19 mouse cellular contexts compared by ENCODE assay signal in the genomic region with DNA sequence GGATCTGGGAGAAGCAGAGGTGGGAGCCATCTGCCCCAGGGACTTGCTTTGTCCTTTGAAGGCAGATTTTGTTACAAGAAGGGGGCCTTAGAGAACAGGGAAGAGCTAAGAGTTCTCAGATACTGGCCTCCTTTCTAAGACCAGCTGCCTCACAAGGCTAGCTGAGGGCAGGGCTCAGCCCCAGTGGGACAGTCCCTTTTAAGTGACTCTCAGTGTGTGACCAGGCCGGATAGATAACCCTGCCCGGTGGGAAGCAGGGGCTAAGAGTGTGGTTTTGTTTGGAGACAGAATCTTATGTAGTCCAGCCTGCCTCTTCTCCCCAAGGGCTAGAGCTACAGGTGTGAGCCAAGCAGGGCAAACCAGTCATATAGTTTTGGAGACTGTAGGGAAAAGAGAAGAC. TPM values are rescaled to one million over a fixed set of nuclear protein-coding genes. Genes with fewer than 3 reads are reported as not detected.
A peak's percentile ranks its signal among the peaks of the same experiment; 100 is the strongest.
DNase-seq lines count a peak whose midpoint lies in the region; ATAC-seq and TF ChIP-seq lines count a peak whose summit lies in the region.
"Had no signal": no experiment of that assay in that cellular context is flagged by ENCODE, and none has a peak within 500 bp of the region (broad histone marks: within the 10 kb centered on the region; RNA-seq: fewer than 3 reads in every experiment).

No protein-coding gene starts in this region.

- no peak overlapping the region for H3K4me3 ChIP-seq in intestine, embryonic 14.5 days (ENCODE audit: low read depth, low read length)
- no peak overlapping the region for H3K4me3 ChIP-seq in intestine, postnatal 0 days (ENCODE audit: low read depth, low read length)
- no peak overlapping the region for H3K4me3 ChIP-seq in lung, embryonic 16.5 days (ENCODE audit: low read length)
- no peak overlapping the region for H3K4me3 ChIP-seq in stomach, postnatal 0 days (ENCODE audit: low read depth, low read length)
- H3K4me3 ChIP-seq: layer of hippocampus, adult 2 months; liver, embryonic 13.5 days had no signal

- peak; percentile 49 for DNase-seq in cerebellum, adult 9-10 months
- no peak for DNase-seq in cerebellum, postnatal 14 days
- no peak for DNase-seq in intestine, embryonic 14.5 days (ENCODE audit: low spot score)
- no peak for DNase-seq in lung, postnatal 14 days
- peak; percentile 30 for DNase-seq in stomach, postnatal 0 days (ENCODE audit: low spot score)
- no peak for DNase-seq in ovary, postnatal 36 days (ENCODE audit: low spot score)
- DNase-seq: cerebellum, adult 8-10 months; gastrocnemius, postnatal 36 days; liver, embryonic 13.5 days; thymus, postnatal 4 days had no signal

- H3K36me3 ChIP-seq in intestine, embryonic 14.5 days (ENCODE audit: control insufficient read depth, insufficient read depth, low read length) = no peaks in the 10 kb centered on the region
- no peaks in the 10 kb centered on the region for H3K36me3 ChIP-seq in intestine, postnatal 0 days (ENCODE audit: control insufficient read depth, insufficient read depth)
- H3K36me3 ChIP-seq in lung, embryonic 16.5 days (ENCODE audit: control insufficient read depth, insufficient read depth, low read length) = no peaks in the 10 kb centered on the region
- no peaks in the 10 kb centered on the region for H3K36me3 ChIP-seq in stomach, postnatal 0 days (ENCODE audit: control insufficient read depth, insufficient read depth, low read length)
- H3K36me3 ChIP-seq: liver, embryonic 13.5 days; neural tube, embryonic 13.5 days had no signal

- TF ChIP-seq EP300 in stomach, postnatal 0 days (optimal IDR thresholded peaks at IDR 0.05) = no peak

- H3K9me3 ChIP-seq in intestine, embryonic 14.5 days (ENCODE audit: control insufficient read depth, low read length) = no peaks in the 10 kb centered on the region
- H3K9me3 ChIP-seq in intestine, postnatal 0 days (ENCODE audit: control insufficient read depth) = no peaks in the 10 kb centered on the region
- H3K9me3 ChIP-seq in lung, embryonic 16.5 days (ENCODE audit: control insufficient read depth, low read length) = no peaks in the 10 kb centered on the region
- H3K9me3 ChIP-seq in stomach, postnatal 0 days (ENCODE audit: control insufficient read depth, low read length) = no peaks in the 10 kb centered on the region
- H3K9me3 ChIP-seq: liver, embryonic 13.5 days; neural tube, embryonic 13.5 days had no signal

- H3K27me3 ChIP-seq in intestine, embryonic 14.5 days (replicated peaks; ENCODE audit: control insufficient read depth, insufficient read depth, low read length) = no peaks in the 10 kb centered on the region
- H3K27me3 ChIP-seq in intestine, postnatal 0 days (replicated peaks; ENCODE audit: control insufficient read depth, insufficient read depth, low read length) = peaks cover 36% of the 10 kb centered on the region
- no peaks in the 10 kb centered on the region for H3K27me3 ChIP-seq in lung, embryonic 16.5 days (ENCODE audit: control insufficient read depth, insufficient read depth, low read depth, low read length)
- no peaks in the 10 kb centered on the region for H3K27me3 ChIP-seq in stomach, postnatal 0 days (ENCODE audit: control insufficient read depth, insufficient read depth, low read length)

- peaks cover 17% of the 10 kb centered on the region for H3K4me1 ChIP-seq in intestine, embryonic 14.5 days (replicated peaks; ENCODE audit: control insufficient read depth, insufficient read depth, low read length)
- no peaks in the 10 kb centered on the region for H3K4me1 ChIP-seq in intestine, postnatal 0 days (replicated peaks; ENCODE audit: control insufficient read depth, insufficient read depth, low read length)
- peaks cover 21% of the 10 kb centered on the region; the same call in 1 of the 2 replicates for H3K4me1 ChIP-seq in lung, embryonic 16.5 days (replicated peaks; ENCODE audit: control insufficient read depth, insufficient read depth, low read length)
- H3K4me1 ChIP-seq in stomach, postnatal 0 days (replicated peaks; ENCODE audit: control insufficient read depth, insufficient read depth) = peaks cover 3% of the 10 kb centered on the region; the same call in 1 of the 2 replicates

- H3K9ac ChIP-seq in intestine, embryonic 14.5 days (ENCODE audit: low read length) = no peak overlapping the region
- no peak overlapping the region for H3K9ac ChIP-seq in intestine, postnatal 0 days (ENCODE audit: low read depth, low read length)
- no peak overlapping the region for H3K9ac ChIP-seq in lung, embryonic 16.5 days (ENCODE audit: low read length)
- H3K9ac ChIP-seq in stomach, postnatal 0 days (ENCODE audit: low read length) = no peak overlapping the region
- H3K9ac ChIP-seq: liver, embryonic 13.5 days; neural tube, embryonic 13.5 days had no signal

- H3K27ac ChIP-seq in intestine, embryonic 14.5 days (ENCODE audit: low read depth) = peak overlapping the region; percentile 88; the same call in 1 of the 2 replicates
- no peak overlapping the region for H3K27ac ChIP-seq in intestine, postnatal 0 days (ENCODE audit: low read depth, low read length)
- peak overlapping the region; percentile 90 for H3K27ac ChIP-seq in lung, embryonic 16.5 days (ENCODE audit: low read length)
- peak overlapping the region; percentile 35; the same call in 1 of the 2 replicates for H3K27ac ChIP-seq in stomach, postnatal 0 days (replicated peaks)
- H3K27ac ChIP-seq: layer of hippocampus, adult 2 months; macrophage; neural tube, embryonic 13.5 days had no signal

- no peak overlapping the region for H3K4me2 ChIP-seq in intestine, embryonic 14.5 days (ENCODE audit: low read length)
- no peak overlapping the region for H3K4me2 ChIP-seq in intestine, postnatal 0 days (replicated peaks; ENCODE audit: low read depth)
- H3K4me2 ChIP-seq in lung, embryonic 16.5 days (ENCODE audit: low read depth, low read length) = no peak overlapping the region
- no peak overlapping the region for H3K4me2 ChIP-seq in stomach, postnatal 0 days (replicated peaks; ENCODE audit: low read depth)

- WGBS in intestine, embryonic 14.5 days = 15% methylated on average over 2 of the region's 2 CpGs
- 29% methylated on average over 2 of the region's 2 CpGs for WGBS in intestine, postnatal 0 days
- 20% methylated on average over 2 of the region's 2 CpGs for WGBS in lung, embryonic 16.5 days
- WGBS in stomach, postnatal 0 days = 28% methylated on average over 2 of the region's 2 CpGs

- no peak for ATAC-seq in intestine, embryonic 14.5 days (replicated peaks; ENCODE audit: low FRiP score, low TSS enrichment, low read depth)
- no peak for ATAC-seq in intestine, postnatal 0 days
- ATAC-seq in lung, embryonic 16.5 days (ENCODE audit: low read depth) = no peak
- no peak for ATAC-seq in stomach, postnatal 0 days (ENCODE audit: low FRiP score, low TSS enrichment)
- ATAC-seq: forebrain, embryonic 16.5 days; hindbrain, embryonic 16.5 days had no signal

- no peak for TF ChIP-seq CTCF in intestine, postnatal 0 days (IDR thresholded peaks at IDR 0.05; ENCODE audit: low read depth)
- TF ChIP-seq CTCF in stomach, postnatal 0 days (IDR thresholded peaks at IDR 0.05; ENCODE audit: low read depth) = no peak

RNA-seq across cellular contexts. Expression of gene Gprc5c, which starts 1.4 kb away (rescaled TPM):
- 21.8 and 23.6 TPM in 2 replicates for polyA plus RNA-seq in intestine, embryonic 14.5 days (2014; fragmentation: Nextera tagmentation; extraction: Ambion mirVana)
- 2.3 and 2.8 TPM in 2 replicates for polyA plus RNA-seq in intestine, postnatal 0 days (2015; fragmentation: Nextera tagmentation; extraction: Ambion mirVana)
- polyA plus RNA-seq in lung, embryonic 16.5 days (2015; fragmentation: Nextera tagmentation; extraction: Ambion mirVana) = 30.7 and 33.2 TPM in 2 replicates
- polyA plus RNA-seq in stomach, postnatal 0 days (2015; fragmentation: Nextera tagmentation; extraction: Ambion mirVana) = 10.8 and 11.2 TPM in 2 replicates

RNA-seq across cellular contexts. Expression of gene Cd300a, which starts 40.3 kb away (rescaled TPM):
- 0.89 and 1.3 TPM in 2 replicates for polyA plus RNA-seq in intestine, embryonic 14.5 days (2014; fragmentation: Nextera tagmentation; extraction: Ambion mirVana)
- polyA plus RNA-seq in intestine, postnatal 0 days (2015; fragmentation: Nextera tagmentation; extraction: Ambion mirVana) = 2.2 and 2.3 TPM in 2 replicates
- polyA plus RNA-seq in lung, embryonic 16.5 days (2015; fragmentation: Nextera tagmentation; extraction: Ambion mirVana) = 1.4 and 1.7 TPM in 2 replicates
- polyA plus RNA-seq in stomach, postnatal 0 days (2015; fragmentation: Nextera tagmentation; extraction: Ambion mirVana) = 1.5 and 2.1 TPM in 2 replicates

RNA-seq across cellular contexts. Expression of gene Gpr142, which starts 50.8 kb away (rescaled TPM):
- 0.16 TPM in 1 of 2 replicates, not detected in the other for polyA plus RNA-seq in intestine, embryonic 14.5 days (2014; fragmentation: Nextera tagmentation; extraction: Ambion mirVana)
- not detected in 2 replicates for polyA plus RNA-seq in intestine, postnatal 0 days (2015; fragmentation: Nextera tagmentation; extraction: Ambion mirVana)
- polyA plus RNA-seq in lung, embryonic 16.5 days (2015; fragmentation: Nextera tagmentation; extraction: Ambion mirVana) = not detected in 2 replicates
- polyA plus RNA-seq in stomach, postnatal 0 days (2015; fragmentation: Nextera tagmentation; extraction: Ambion mirVana) = 0.08 TPM in 1 of 2 replicates, not detected in the other
- polyA plus RNA-seq: forebrain, embryonic 16.5 days; heart, postnatal 0 days; hindbrain, embryonic 16.5 days; liver, embryonic 13.5 days; macrophage; midbrain, postnatal 0 days; neural tube, embryonic 13.5 days had no signal

RNA-seq across cellular contexts. Expression of gene Btbd17, which starts 53.8 kb away (rescaled TPM):
- polyA plus RNA-seq in intestine, embryonic 14.5 days (2014; fragmentation: Nextera tagmentation; extraction: Ambion mirVana) = 1.2 and 2.9 TPM in 2 replicates
- polyA plus RNA-seq in intestine, postnatal 0 days (2015; fragmentation: Nextera tagmentation; extraction: Ambion mirVana) = 0.14 and 0.20 TPM in 2 replicates
- 0.23 and 0.34 TPM in 2 replicates for polyA plus RNA-seq in lung, embryonic 16.5 days (2015; fragmentation: Nextera tagmentation; extraction: Ambion mirVana)
- 0.44 and 0.74 TPM in 2 replicates for polyA plus RNA-seq in stomach, postnatal 0 days (2015; fragmentation: Nextera tagmentation; extraction: Ambion mirVana)
- polyA plus RNA-seq: macrophage had no signal

Comparison
In these comparisons a context has a peak if more than half of its experiments do, and no peak if none do; other contexts are left out.
1. DNase-seq: peak in cerebellum, adult 9-10 months (single experiment) and stomach, postnatal 0 days (single experiment); none in cerebellum, postnatal 14 days (0 of 2), intestine, embryonic 14.5 days (single experiment), lung, postnatal 14 days (single experiment) and ovary, postnatal 36 days (single experiment).